Mouse (Mus musculus) kidney, adult 2 months (tissue): Measurements from ENCODE around the gene Prpf40a.

Source experiments
- CTCF ChIP-seq: fragments of 200-500 bp; conservative IDR thresholded peaks from 2 replicates; pipeline ENCODE4 v1.5.1; 2011; ENCODE audit warnings: low read depth, mild to moderate bottlenecking, control low read depth, low read length, moderate library complexity, mixed read lengths; ENCODE audit not compliant: insufficient read depth, insufficient read length
- POLR2A ChIP-seq: fragments of 200-500 bp; IDR thresholded peaks from one replicate; pipeline ENCODE4 v1.6.1; 2011; ENCODE audit warnings: low read depth, low read length, control low read depth

DNA sequence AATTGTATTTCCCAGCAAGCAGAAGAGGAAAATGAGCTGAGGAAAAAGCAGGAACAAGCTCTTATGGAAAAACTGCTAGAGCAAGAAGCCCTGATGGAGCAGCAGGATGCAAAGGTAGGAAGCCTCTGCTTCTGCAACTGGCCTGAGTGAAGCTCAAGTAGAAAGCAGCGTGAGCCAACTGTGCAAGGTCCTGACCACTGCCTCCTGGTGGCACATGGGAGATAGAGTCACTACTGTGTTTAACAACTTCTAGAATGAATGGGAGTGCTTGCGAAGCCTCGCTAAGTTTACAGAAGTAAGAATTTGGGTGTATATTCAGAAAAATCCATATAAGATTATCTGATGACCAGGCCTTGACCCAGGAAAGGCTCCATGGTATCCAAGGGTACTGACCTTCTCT, 65.1 kb downstream of the Prpf40a start:
- TF ChIP-seq POLR2A, result no peak
- TF ChIP-seq CTCF, result 0 out of 2 replicates have a peak, but pooled peaks have one; percentile 24
